Mouse (Mus musculus): ENCODE measurements around the gene Cela3b.

GRCm38 (mm10) chr4:137447363-137448196, 17.2 kb upstream of the Cela3b start:
- no peak for TF ChIP-seq CTCF (IDR thresholded peaks at IDR 0.05; ENCODE audit: low read depth, low read length)
- TF ChIP-seq POLR2A (IDR thresholded peaks at IDR 0.05; ENCODE audit: borderline replicate concordance, low read depth, low read length), result no peak
